Mouse (Mus musculus): ENCODE measurements at regions not wholly inside any gene's neighbourhood (a gene's known extent, or its start where the extent isn't known, plus 50 kb on each side); places are given as distances from the start of the nearest gene placed in this dataset.

GRCm38 (mm10) chr14:33807196-33807595 lies 116.2 kb upstream of the Gdf10 start:
- TF ChIP-seq CTCF (conservative IDR thresholded peaks at IDR 0.05; ENCODE audit: insufficient read depth, insufficient read length, low read depth, low read length) (no peak), POLR2A (IDR thresholded peaks at IDR 0.05; ENCODE audit: low read depth, low read length) (no peak)

Measured in kidney, adult 2 months (tissue).